Mouse (Mus musculus): ENCODE measurements around the gene Kremen2. TPM values are rescaled to one million over a fixed set of nuclear protein-coding genes. Genes with fewer than 3 reads are reported as not detected.
A peak's percentile ranks its signal among the peaks of the same experiment; 100 is the strongest.

Kremen2 gene
- polyA plus RNA-seq, 1 experiment from 2014 or later, result 2.8 TPM

- TF ChIP-seq CTCF (IDR thresholded peaks at IDR 0.05; ENCODE audit: low read depth), result no peak
- H3K4me3 ChIP-seq (ENCODE audit: low read depth, low read length), result no peak overlapping the region
- H3K4me2 ChIP-seq (replicated peaks; ENCODE audit: low read depth), result no peak overlapping the region
- no peaks in the 10 kb centered on the region for H3K27me3 ChIP-seq (replicated peaks; ENCODE audit: control insufficient read depth, insufficient read depth, low read length)
- peaks cover 7% of the 10 kb centered on the region; the same call in 1 of the 2 replicates for H3K4me1 ChIP-seq (replicated peaks; ENCODE audit: control insufficient read depth, insufficient read depth, low read length)
- H3K27ac ChIP-seq (ENCODE audit: low read depth, low read length), result no peak overlapping the region
- H3K9me3 ChIP-seq (ENCODE audit: control insufficient read depth), result no peaks in the 10 kb centered on the region
- no peaks in the 10 kb centered on the region for H3K36me3 ChIP-seq (ENCODE audit: control insufficient read depth, insufficient read depth)
- H3K9ac ChIP-seq (ENCODE audit: low read depth, low read length), result no peak overlapping the region
- WGBS, result 84% methylated on average over 4 of the region's 4 CpGs
- no peak for ATAC-seq
These were observed 43.3 kb upstream of the Kremen2 start for GRCm38 (mm10) chr17:23788973-23789372.

GRCm38 (mm10) chr17:23786510-23786931 lies 40.9 kb upstream of the Kremen2 start:
- no peak overlapping the region for H3K9ac ChIP-seq (ENCODE audit: low read depth, low read length)

GRCm38 (mm10) chr17:23785561-23786471 lies 40.2 kb upstream of the Kremen2 start, which contains the start of gene Flywch2:
Gene Flywch2, minus strand, starts transcription at chr17:23786081.
- Histone ChIP-seq H3K27ac (ENCODE audit: low read depth, low read length) (no peak within 1 kb of the TSS; the same call in 1 of the 2 replicates), H3K4me2 (replicated peaks; ENCODE audit: low read depth) (peak within 1 kb of the TSS; percentile 95), H3K9me3 (ENCODE audit: control insufficient read depth) (no peaks in the 10 kb centered on the region), H3K36me3 (ENCODE audit: control insufficient read depth, insufficient read depth) (no peaks in the 10 kb centered on the region), H3K4me3 (ENCODE audit: low read depth, low read length) (peak within 1 kb of the TSS; percentile 54), H3K4me1 (replicated peaks; ENCODE audit: control insufficient read depth, insufficient read depth, low read length) (peaks cover 5% of the 10 kb centered on the region; the same call in 1 of the 2 replicates), H3K27me3 (replicated peaks; ENCODE audit: control insufficient read depth, insufficient read depth, low read length) (no peaks in the 10 kb centered on the region), H3K9ac (ENCODE audit: low read depth, low read length) (peak within 1 kb of the TSS; percentile 46; the same call in 1 of the 2 replicates)
- TF ChIP-seq CTCF (IDR thresholded peaks at IDR 0.05; ENCODE audit: low read depth), result peak; percentile 40
- 2% methylated on average over 43 of the region's 43 CpGs for WGBS
- peak; percentile 67 for ATAC-seq

More at GRCm38 (mm10) chr17:23786510-23786931, 40.9 kb upstream of the Kremen2 start:
- 18% methylated on average over 13 of the region's 13 CpGs for WGBS
- no peaks in the 10 kb centered on the region for H3K27me3 ChIP-seq (replicated peaks; ENCODE audit: control insufficient read depth, insufficient read depth, low read length)
- peak overlapping the region; percentile 54; the same call in 1 of the 2 replicates for H3K4me3 ChIP-seq (ENCODE audit: low read depth, low read length)
- no peak overlapping the region; the same call in 1 of the 2 replicates for H3K27ac ChIP-seq (ENCODE audit: low read depth, low read length)
- peaks cover 7% of the 10 kb centered on the region; the same call in 1 of the 2 replicates for H3K4me1 ChIP-seq (replicated peaks; ENCODE audit: control insufficient read depth, insufficient read depth, low read length)
- no peaks in the 10 kb centered on the region for H3K36me3 ChIP-seq (ENCODE audit: control insufficient read depth, insufficient read depth)
- ATAC-seq, result no peak
- H3K9me3 ChIP-seq (ENCODE audit: control insufficient read depth), result no peaks in the 10 kb centered on the region
- peak; percentile 0; the same call in 1 of the 2 replicates for TF ChIP-seq CTCF (IDR thresholded peaks at IDR 0.05; ENCODE audit: low read depth)
- H3K4me2 ChIP-seq (replicated peaks; ENCODE audit: low read depth), result peak overlapping the region; percentile 95

GRCm38 (mm10) chr17:23783352-23783751 lies 37.7 kb upstream of the Kremen2 start:
- no peaks in the 10 kb centered on the region for H3K36me3 ChIP-seq (ENCODE audit: control insufficient read depth, insufficient read depth)
- TF ChIP-seq CTCF (IDR thresholded peaks at IDR 0.05; ENCODE audit: low read depth), result no peak
- H3K27ac ChIP-seq (ENCODE audit: low read depth, low read length), result no peak overlapping the region
- H3K9ac ChIP-seq (ENCODE audit: low read depth, low read length), result no peak overlapping the region
- H3K4me2 ChIP-seq (replicated peaks; ENCODE audit: low read depth), result no peak overlapping the region
- H3K27me3 ChIP-seq (replicated peaks; ENCODE audit: control insufficient read depth, insufficient read depth, low read length), result no peaks in the 10 kb centered on the region
- no peaks in the 10 kb centered on the region for H3K9me3 ChIP-seq (ENCODE audit: control insufficient read depth)
- ATAC-seq, result no peak
- no peaks in the 10 kb centered on the region for H3K4me1 ChIP-seq (replicated peaks; ENCODE audit: control insufficient read depth, insufficient read depth, low read length)
- no peak overlapping the region for H3K4me3 ChIP-seq (ENCODE audit: low read depth, low read length)

GRCm38 (mm10) chr17:23778447-23778846 lies 32.8 kb upstream of the Kremen2 start:
- 42% methylated on average over 2 of the region's 2 CpGs for WGBS
- Histone ChIP-seq H3K36me3 (ENCODE audit: control insufficient read depth, insufficient read depth) (no peaks in the 10 kb centered on the region), H3K4me2 (replicated peaks; ENCODE audit: low read depth) (no peak overlapping the region), H3K27ac (ENCODE audit: low read depth, low read length) (no peak overlapping the region), H3K4me1 (replicated peaks; ENCODE audit: control insufficient read depth, insufficient read depth, low read length) (no peaks in the 10 kb centered on the region), H3K27me3 (replicated peaks; ENCODE audit: control insufficient read depth, insufficient read depth, low read length) (no peaks in the 10 kb centered on the region), H3K4me3 (ENCODE audit: low read depth, low read length) (no peak overlapping the region), H3K9ac (ENCODE audit: low read depth, low read length) (no peak overlapping the region), H3K9me3 (ENCODE audit: control insufficient read depth) (no peaks in the 10 kb centered on the region)
- TF ChIP-seq CTCF (IDR thresholded peaks at IDR 0.05; ENCODE audit: low read depth), result no peak
- no peak for ATAC-seq

GRCm38 (mm10) chr17:23777141-23777540 lies 31.5 kb upstream of the Kremen2 start:
- Histone ChIP-seq H3K9ac (ENCODE audit: low read depth, low read length) (no peak overlapping the region), H3K4me3 (ENCODE audit: low read depth, low read length) (no peak overlapping the region), H3K4me1 (replicated peaks; ENCODE audit: control insufficient read depth, insufficient read depth, low read length) (no peaks in the 10 kb centered on the region), H3K27ac (ENCODE audit: low read depth, low read length) (no peak overlapping the region), H3K4me2 (replicated peaks; ENCODE audit: low read depth) (no peak overlapping the region), H3K27me3 (replicated peaks; ENCODE audit: control insufficient read depth, insufficient read depth, low read length) (no peaks in the 10 kb centered on the region), H3K9me3 (ENCODE audit: control insufficient read depth) (no peaks in the 10 kb centered on the region), H3K36me3 (ENCODE audit: control insufficient read depth, insufficient read depth) (no peaks in the 10 kb centered on the region)
- no peak for ATAC-seq
- 77% methylated on average over 2 of the region's 2 CpGs for WGBS
- no peak for TF ChIP-seq CTCF (IDR thresholded peaks at IDR 0.05; ENCODE audit: low read depth)
